28 mouse cellular contexts compared by ENCODE assay signal in the genomic region with DNA sequence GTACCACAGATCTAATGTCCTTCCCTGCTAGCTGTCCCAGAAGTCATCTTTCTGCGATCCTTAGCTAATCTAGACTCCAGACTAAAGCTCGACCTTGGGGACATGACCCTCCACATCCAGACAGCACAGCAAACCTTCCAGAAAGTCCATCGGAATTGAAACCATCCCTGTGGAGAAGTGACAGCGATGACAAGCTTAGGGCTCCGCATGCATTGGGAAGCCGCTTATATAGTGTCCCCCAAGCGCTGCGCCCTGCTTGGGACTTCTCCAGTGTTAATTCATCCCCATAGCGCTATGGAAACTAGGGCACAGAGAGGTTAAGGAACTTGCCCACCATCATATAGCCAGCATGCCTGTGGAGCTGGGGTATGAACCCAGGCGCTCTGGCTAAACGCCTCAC. TPM values are rescaled to one million over a fixed set of nuclear protein-coding genes. Genes with fewer than 3 reads are reported as not detected.
DNase-seq lines count a peak whose midpoint lies in the region; ATAC-seq and TF ChIP-seq lines count a peak whose summit lies in the region.
"Had no signal": no experiment of that assay in that cellular context is flagged by ENCODE, and none has a peak within 500 bp of the region (broad histone marks: within the 10 kb centered on the region; RNA-seq: fewer than 3 reads in every experiment).

No protein-coding gene starts in this region.

- no peaks in the 10 kb centered on the region for H3K9me3 ChIP-seq in heart, embryonic 14.5 days (ENCODE audit: control insufficient read depth, low read length)
- H3K9me3 ChIP-seq: embryonic facial prominence, embryonic 15.5 days; forebrain, embryonic 10.5 days; heart, embryonic 15.5 days; hindbrain, embryonic 13.5 days had no signal

- TF ChIP-seq CTCF in cerebellum, adult 2 months (IDR thresholded peaks at IDR 0.05; ENCODE audit: borderline replicate concordance, insufficient read depth, low read depth, low read length): no peak

- no peak overlapping the region for H3K27ac ChIP-seq in cerebellum, adult 2 months (ENCODE audit: insufficient read depth, low read length)
- H3K27ac ChIP-seq in heart, embryonic 14.5 days (replicated peaks in 1 of 2; ENCODE audit: control insufficient read depth in 1 of 2, insufficient read depth in 1 of 2, low read depth in 2 of 2, low read length in 2 of 2): no peak overlapping the region
- H3K27ac ChIP-seq: embryonic facial prominence, embryonic 15.5 days; forebrain, embryonic 10.5 days; heart, embryonic 15.5 days; hindbrain, embryonic 13.5 days; hindbrain, postnatal 0 days; kidney, postnatal 0 days had no signal

- no peak overlapping the region for H3K4me3 ChIP-seq in cerebellum, adult 2 months (replicated peaks; ENCODE audit: insufficient read depth, low read depth, low read length)
- no peak overlapping the region for H3K4me3 ChIP-seq in heart, embryonic 14.5 days (ENCODE audit: control insufficient read depth in 1 of 2, insufficient read depth in 1 of 2, low read depth in 1 of 2, low read length in 2 of 2)
- H3K4me3 ChIP-seq: embryonic facial prominence, embryonic 15.5 days; erythroblast, embryonic 14.5 days; forebrain, embryonic 10.5 days; heart, embryonic 15.5 days; hindbrain, embryonic 13.5 days had no signal

- TF ChIP-seq POLR2A in cerebellum, adult 2 months (IDR thresholded peaks at IDR 0.05; ENCODE audit: borderline replicate concordance, insufficient read depth, low read length): no peak

- H3K4me2 ChIP-seq in heart, embryonic 14.5 days (ENCODE audit: low read length): peak overlapping the region; percentile 29; the same call in 1 of the 2 replicates
- H3K4me2 ChIP-seq: embryonic facial prominence, embryonic 15.5 days; heart, embryonic 15.5 days; hindbrain, embryonic 13.5 days had no signal

- H3K36me3 ChIP-seq in heart, embryonic 14.5 days (ENCODE audit: control insufficient read depth, insufficient read depth, low read length): peaks cover 11% of the 10 kb centered on the region

- no peak for ATAC-seq in heart, embryonic 14.5 days (ENCODE audit: insufficient number of reproducible peaks, insufficient read depth, low FRiP score, low read depth)
- no peak for ATAC-seq in frontal cortex, adult (ENCODE audit: low TSS enrichment)
- ATAC-seq: CD4-positive, CD25-positive, alpha-beta regulatory T cell, adult 4 months; forebrain, embryonic 14.5 days; hindbrain, postnatal 0 days had no signal

- no peaks in the 10 kb centered on the region for H3K27me3 ChIP-seq in cerebellum, adult 2 months (ENCODE audit: control insufficient read depth, insufficient read depth, low read length)
- H3K27me3 ChIP-seq in heart, embryonic 14.5 days (ENCODE audit: control insufficient read depth, insufficient read depth, low read length): 0 out of 2 replicates have a peak, but pooled peaks cover 4% of the 10 kb centered on the region

- peaks cover 24% of the 10 kb centered on the region for H3K4me1 ChIP-seq in cerebellum, adult 2 months (ENCODE audit: control insufficient read depth, insufficient read depth, low read length)
- H3K4me1 ChIP-seq in heart, embryonic 14.5 days (ENCODE audit: control insufficient read depth in 2 of 2, insufficient read depth in 2 of 2, low read length in 2 of 2): peaks cover 39% of the 10 kb centered on the region in 2 experiments
- H3K4me1 ChIP-seq: embryonic facial prominence, embryonic 15.5 days; forebrain, embryonic 10.5 days had no signal

- DNase-seq in cerebellum, adult 11-12 months: peak; percentile 7
- DNase-seq in cerebellum, adult 2 months: no peak
- DNase-seq in heart, adult 11 months: peak; percentile 91
- no peak for DNase-seq in heart, adult 8-10 months (ENCODE audit: low spot score)
- no peak for DNase-seq in heart, adult 18-20 months
- DNase-seq: adrenal gland, adult 2 months; adrenal gland, postnatal 25 days; B cell, adult 2 months; cerebellum, postnatal 14 days; embryo, embryonic 11 days; gastrocnemius, postnatal 10 days; kidney, adult 11 months; kidney, adult 9 months had no signal

- no peak overlapping the region for H3K9ac ChIP-seq in heart, embryonic 14.5 days (ENCODE audit: low read length)
- H3K9ac ChIP-seq: embryonic facial prominence, embryonic 15.5 days; heart, embryonic 15.5 days; hindbrain, embryonic 13.5 days had no signal

- 86% methylated on average over 11 of the region's 11 CpGs for WGBS in cerebellum, adult 2 months
- WGBS in heart, embryonic 14.5 days: 47% methylated on average over 11 of the region's 11 CpGs

RNA-seq across cellular contexts. Expression of gene Fitm2, which starts 9.6 kb away (rescaled TPM):
- polyA plus RNA-seq in cerebellum, adult 2 months (2012; rRNA removed): 20.2 and 21.5 TPM in 2 replicates
- total RNA-seq in heart, adult 8-10 months (2022): 100 to 1,000 TPM; 197 to 218 (median 209) TPM
- polyA plus RNA-seq in heart, embryonic 14.5 days (2014; fragmentation: Nextera tagmentation; extraction: Ambion mirVana): 13.8 and 14.0 TPM in 2 replicates
- 100 to 1,000 TPM; 203 to 216 TPM for total RNA-seq in heart, adult 18-20 months (2021)

RNA-seq across cellular contexts. Expression of gene Gdap1l1, which starts 24.5 kb away (rescaled TPM):
- polyA plus RNA-seq in cerebellum, adult 2 months (2012; rRNA removed): 126 and 128 TPM in 2 replicates
- total RNA-seq in heart, adult 8-10 months (2022): not detected
- polyA plus RNA-seq in heart, embryonic 14.5 days (2014; fragmentation: Nextera tagmentation; extraction: Ambion mirVana): 0.39 and 0.54 TPM in 2 replicates
- total RNA-seq in heart, adult 18-20 months (2021): not detected
- polyA plus RNA-seq: CD4-positive, CD25-positive, alpha-beta regulatory T cell, adult 4 months; erythroblast, embryonic 14.5 days had no signal

RNA-seq across cellular contexts. Expression of gene R3hdml, which starts 29.3 kb away (rescaled TPM):
- not detected in 2 replicates for polyA plus RNA-seq in cerebellum, adult 2 months (2012; rRNA removed)
- total RNA-seq in heart, adult 8-10 months (2022): not detected
- not detected in 2 replicates for polyA plus RNA-seq in heart, embryonic 14.5 days (2014; fragmentation: Nextera tagmentation; extraction: Ambion mirVana)
- not detected for total RNA-seq in heart, adult 18-20 months (2021)
- total RNA-seq: adrenal gland, adult 2 months; adrenal gland, postnatal 25 days; common myeloid progenitor, adult 5-6 weeks; gastrocnemius, postnatal 10 days; hematopoietic stem cell, adult 5-6 weeks had no signal
- polyA plus RNA-seq: adrenal gland, adult 2 months; CD4-positive, CD25-positive, alpha-beta regulatory T cell, adult 4 months; embryonic facial prominence, embryonic 11.5 days; erythroblast, embryonic 14.5 days; forebrain, embryonic 10.5 days; forebrain, embryonic 14.5 days; gonadal fat pad, adult 2 months; heart, embryonic 15.5 days; hindbrain, embryonic 13.5 days had no signal

RNA-seq across cellular contexts. Expression of gene Oser1, which starts 38.3 kb away (rescaled TPM):
- polyA plus RNA-seq in cerebellum, adult 2 months (2012; rRNA removed): 37.7 and 39.4 TPM in 2 replicates
- 10 to 100 TPM; 19.4 to 21.8 (median 20.3) TPM for total RNA-seq in heart, adult 8-10 months (2022)
- polyA plus RNA-seq in heart, embryonic 14.5 days (2014; fragmentation: Nextera tagmentation; extraction: Ambion mirVana): 52.6 and 56.8 TPM in 2 replicates
- total RNA-seq in heart, adult 18-20 months (2021): 10 to 100 TPM; 17.5 to 30.0 TPM

RNA-seq across cellular contexts. Expression of gene Hnf4a, which starts 43.8 kb away (rescaled TPM):
- polyA plus RNA-seq in cerebellum, adult 2 months (2012; rRNA removed): 0.02 and 0.03 TPM in 2 replicates
- total RNA-seq in heart, adult 8-10 months (2022): not detected
- not detected in 2 replicates for polyA plus RNA-seq in heart, embryonic 14.5 days (2014; fragmentation: Nextera tagmentation; extraction: Ambion mirVana)
- not detected for total RNA-seq in heart, adult 18-20 months (2021)
- total RNA-seq: adrenal gland, postnatal 25 days had no signal
- polyA plus RNA-seq: CD4-positive, CD25-positive, alpha-beta regulatory T cell, adult 4 months; embryonic facial prominence, embryonic 11.5 days; embryonic facial prominence, embryonic 15.5 days; forebrain, embryonic 10.5 days; forebrain, embryonic 14.5 days; heart, embryonic 15.5 days; hindbrain, postnatal 0 days had no signal

Comparison
In these comparisons a context has a peak if more than half of its experiments do, and no peak if none do; other contexts are left out.
1. DNase-seq: peak in cerebellum, adult 11-12 months (single experiment) and heart, adult 11 months (single experiment); none in cerebellum, adult 2 months (0 of 2), heart, adult 8-10 months (single experiment) and heart, adult 18-20 months (0 of 2).